Mouse (Mus musculus) B cell, adult 67 days (primary cell): ENCODE measurements around the gene Lmntd1. TPM values are rescaled to one million over a fixed set of nuclear protein-coding genes. Genes with fewer than 3 reads are reported as not detected.

Source experiments
- total RNA-seq, 2 experiments: library from RNA; stranded (reverse); gene quantifications; 4 replicates each; pipeline ENCODE4 v1.2.4; 2023

Lmntd1 gene
- total RNA-seq, result under 1 TPM; 0.21 to 0.41 TPM

DNA sequence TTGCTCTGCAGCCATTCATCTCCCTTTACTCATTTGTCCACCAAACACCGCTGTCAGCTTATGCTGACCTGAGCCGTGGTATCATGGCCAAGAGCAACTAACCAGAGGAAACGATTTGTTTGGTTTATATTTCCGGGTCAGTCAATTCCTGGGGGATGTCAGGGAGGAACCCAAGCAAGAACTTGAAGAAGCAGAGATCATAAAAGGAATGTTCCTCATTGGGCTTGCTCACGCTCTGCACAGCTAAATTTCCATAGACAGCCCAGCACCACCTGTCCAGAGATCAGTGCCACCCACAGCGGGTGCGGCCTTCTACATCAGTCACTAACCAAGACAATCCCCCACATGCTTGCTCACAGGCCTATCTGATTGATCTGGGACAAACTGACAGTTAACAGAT is at the start of gene Lmntd1:
Lmntd1 (minus strand) TSS at position 101 of the 400 bp plus-strand sequence.

DNA sequence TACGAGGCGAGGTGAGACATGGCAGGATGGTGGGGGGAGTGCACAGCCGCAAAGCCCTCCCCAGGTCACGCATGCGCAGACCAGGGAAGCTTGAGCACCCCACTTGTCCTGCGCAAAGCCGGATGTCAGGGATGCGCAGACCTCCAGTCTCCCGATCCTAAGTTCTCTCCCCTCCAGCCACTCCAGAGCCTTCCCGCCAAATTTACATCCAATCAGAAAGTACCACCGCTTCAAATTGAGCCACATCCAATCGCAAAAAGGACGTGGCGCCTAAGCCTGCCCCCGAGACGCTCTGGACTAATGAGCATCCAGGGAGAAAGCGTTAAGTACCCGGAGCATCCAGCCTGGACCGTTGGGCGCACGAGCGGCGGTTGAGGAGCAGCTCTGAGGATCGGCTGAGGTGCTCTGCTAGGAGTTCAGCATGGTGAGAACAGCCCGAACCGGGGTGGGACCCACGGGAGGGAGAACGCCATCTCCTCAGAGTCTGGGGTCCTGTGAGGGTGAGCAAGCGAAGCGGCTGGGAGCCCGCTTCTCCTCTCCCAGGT is 1.6 kb upstream of the Lmntd1 start, which contains the start of gene Tuba3b:
Tuba3b (plus strand) TSS at position 92 of the 545 bp plus-strand sequence.

Other genes with a start within 250 kb of the Lmntd1 start
- gene Tuba3b, start 1.4 kb upstream of the Lmntd1 start, total RNA-seq, result not detected
- 1 to 10 TPM in 1 of 2 experiments, under 1 TPM in 1; 0.58 to 1.3 TPM for gene Rassf8, start 132.4 kb upstream of the Lmntd1 start, total RNA-seq